Mouse (Mus musculus) ES-Bruce4 (cell line): ENCODE data around the gene Pgpep1l.

Experiments
- CTCF ChIP-seq: IDR thresholded peaks from one replicate; pipeline ENCODE4 v1.8.1; 2011; ENCODE audit warnings: low read depth, low read length
- EP300 ChIP-seq: IDR thresholded peaks from 2 replicates; pipeline ENCODE4 v1.6.1; 2011; ENCODE audit warnings: low read depth, low read length; ENCODE audit not compliant: insufficient read depth
- POLR2A ChIP-seq: IDR thresholded peaks from one replicate; pipeline ENCODE4 v1.8.1; 2011; ENCODE audit warnings: low read length; ENCODE audit not compliant: insufficient read depth

- TF ChIP-seq POLR2A (no peak), EP300 (no peak), CTCF (no peak)
Observed at GRCm38 (mm10) chr7:68233619-68234223, 30.3 kb downstream of the Pgpep1l start.
